Mouse (Mus musculus) liver, postnatal 0 days (tissue): ENCODE data around the gene Faah. TPM values are rescaled to one million over a fixed set of nuclear protein-coding genes. Genes with fewer than 3 reads are reported as not detected.
A peak's percentile ranks its signal among the peaks of the same experiment; 100 is the strongest.

Experiments
- ATAC-seq: fragments of 200-750 bp; cut with Nextera tagmentation; 2 replicates; pipeline ENCODE4 v1.8.0; 2017; ENCODE audit warnings: mild to moderate bottlenecking, moderate library complexity
- DNase-seq: peaks from one replicate; pipeline ENCODE4 v3.0.0-alpha.2; 2016
- H3K27ac ChIP-seq: fragments of 300-500 bp; sonication (generic); 2 replicates; pipeline ENCODE4 v1.5.1; 2014; ENCODE audit warnings: antibody characterized with exemption, moderate library complexity, mild to moderate bottlenecking, low read depth
- H3K27me3 ChIP-seq: fragments of 300-500 bp; sonication (generic); 2 replicates; pipeline ENCODE4 v1.6.1; 2014; ENCODE audit warnings: low read length, control low read depth, mixed read lengths; ENCODE audit not compliant: insufficient read depth
- H3K36me3 ChIP-seq: fragments of 300-500 bp; sonication (generic); replicated peaks from 2 replicates; pipeline ENCODE4 v1.6.1; 2014; ENCODE audit warnings: mild to moderate bottlenecking, control low read depth, low read length, moderate library complexity, mixed read lengths; ENCODE audit not compliant: insufficient read depth
- H3K4me1 ChIP-seq: fragments of 300-500 bp; sonication (generic); 2 replicates; pipeline ENCODE4 v1.6.1; 2014; ENCODE audit warnings: antibody characterized with exemption, mild to moderate bottlenecking, control low read depth; ENCODE audit not compliant: insufficient read depth
- H3K4me2 ChIP-seq: fragments of 300-500 bp; sonication (generic); 2 replicates; pipeline ENCODE4 v1.6.1; 2014; ENCODE audit warnings: low read depth, mild to moderate bottlenecking, low read length, moderate library complexity, mixed read lengths
- H3K4me3 ChIP-seq: fragments of 300-500 bp; sonication (generic); 2 replicates; pipeline ENCODE4 v1.5.1; 2014; ENCODE audit warnings: low read depth, low read length
- H3K9ac ChIP-seq: fragments of 300-500 bp; sonication (generic); replicated peaks from 2 replicates; pipeline ENCODE4 v1.6.1; 2014; ENCODE audit warnings: mild to moderate bottlenecking, moderate library complexity
- H3K9me3 ChIP-seq: fragments of 300-500 bp; sonication (generic); 2 replicates; pipeline ENCODE4 v1.6.1; 2016; ENCODE audit warnings: mild to moderate bottlenecking, control low read depth, low read length, mixed read lengths
- CTCF ChIP-seq: sonication (generic); IDR thresholded peaks from 2 replicates; pipeline ENCODE4 v1.5.1; 2016; ENCODE audit warnings: antibody characterized with exemption, low read depth
- EP300 ChIP-seq: IDR thresholded peaks from 2 replicates; pipeline ENCODE4 v1.6.1; 2016; ENCODE audit warnings: antibody characterized with exemption, low read depth, mild to moderate bottlenecking
- WGBS: fragments of 180-500 bp; shearing (Covaris S2); extraction: QIAGEN DNeasy Blood & Tissue Kit; methylation state at CpG from one replicate; pipeline ENCODE4 v1.1.7; 2014; ENCODE audit not compliant: insufficient replicate concordance; 5-methylcytosine and 5-hydroxymethylcytosine counted together
- polyA plus RNA-seq: library from polyadenylated mRNA; unstranded; fragments of >200 nt; fragmentation: Nextera tagmentation; extraction: Ambion mirVana; gene quantifications from 2 replicates; pipeline ENCODE4 v1.2.1, GENCODE M21; 2015

Gene Faah
- polyA plus RNA-seq, 1 experiment from 2014 or later = 31.4 TPM

GRCm38 (mm10) chr4:115963751-115964150, 54.0 kb downstream of the Faah start:
- peaks cover 58% of the 10 kb centered on the region for H3K27me3 ChIP-seq
- 22% methylated on average over 6 of the region's 6 CpGs for WGBS
- ATAC-seq = no peak

GRCm38 (mm10) chr4:115962671-115963412, 54.9 kb downstream of the Faah start:
- TF ChIP-seq CTCF (no peak), EP300 (no peak)
- peaks cover 3% of the 10 kb centered on the region; the same call in 1 of the 2 replicates for H3K4me1 ChIP-seq
- H3K4me2 ChIP-seq = peak overlapping the region; percentile 85
- H3K27ac ChIP-seq = no peak overlapping the region
- peak overlapping the region; percentile 57 for H3K9ac ChIP-seq
- ATAC-seq (0 out of 2 replicates have a peak, but pooled peaks have one; percentile 5), DNase-seq (peak; percentile 20)
- peak overlapping the region; percentile 59 for H3K4me3 ChIP-seq
- peaks cover 51% of the 10 kb centered on the region for H3K27me3 ChIP-seq
- under 1% methylated on average over 73 of the region's 79 CpGs for WGBS
- no peaks in the 10 kb centered on the region for H3K36me3 ChIP-seq
- H3K9me3 ChIP-seq = no peaks in the 10 kb centered on the region

More at GRCm38 (mm10) chr4:115963751-115964150, 54.0 kb downstream of the Faah start:
- TF ChIP-seq EP300 (no peak), CTCF (no peak)
- H3K4me2 ChIP-seq = no peak overlapping the region
- no peak overlapping the region for H3K27ac ChIP-seq
- peaks cover 3% of the 10 kb centered on the region; the same call in 1 of the 2 replicates for H3K4me1 ChIP-seq
- no peak for DNase-seq
- H3K4me3 ChIP-seq = no peak overlapping the region
- no peaks in the 10 kb centered on the region for H3K9me3 ChIP-seq
- no peaks in the 10 kb centered on the region for H3K36me3 ChIP-seq
- H3K9ac ChIP-seq = no peak overlapping the region

- no peak for DNase-seq
- 20% methylated on average over 7 of the region's 7 CpGs for WGBS
- TF ChIP-seq EP300 = no peak
- TF ChIP-seq CTCF = no peak
- peaks cover 3% of the 10 kb centered on the region; the same call in 1 of the 2 replicates for H3K4me1 ChIP-seq
- no peak overlapping the region for H3K9ac ChIP-seq
- no peaks in the 10 kb centered on the region for H3K36me3 ChIP-seq
- H3K9me3 ChIP-seq = no peaks in the 10 kb centered on the region
- H3K27me3 ChIP-seq = peaks cover 53% of the 10 kb centered on the region
- H3K27ac ChIP-seq = no peak overlapping the region
- ATAC-seq = no peak
- H3K4me2 ChIP-seq = no peak overlapping the region
- H3K4me3 ChIP-seq = no peak overlapping the region
Observed at GRCm38 (mm10) chr4:115961991-115962390, 55.7 kb downstream of the Faah start.

GRCm38 (mm10) chr4:115959546-115959945, 58.2 kb downstream of the Faah start:
- Histone ChIP-seq H3K27me3 (peaks cover 63% of the 10 kb centered on the region), H3K4me1 (peaks cover 3% of the 10 kb centered on the region; the same call in 1 of the 2 replicates), H3K4me3 (no peak overlapping the region), H3K9ac (no peak overlapping the region), H3K4me2 (no peak overlapping the region), H3K9me3 (no peaks in the 10 kb centered on the region), H3K27ac (no peak overlapping the region), H3K36me3 (no peaks in the 10 kb centered on the region)
- DNase-seq (no peak), ATAC-seq (no peak)
- TF ChIP-seq CTCF = no peak
- no peak for TF ChIP-seq EP300

GRCm38 (mm10) chr4:115955494-115955775, 62.3 kb downstream of the Faah start:
- Histone ChIP-seq H3K27ac (no peak overlapping the region), H3K9ac (no peak overlapping the region), H3K4me1 (no peaks in the 10 kb centered on the region), H3K27me3 (peaks cover 48% of the 10 kb centered on the region), H3K4me3 (no peak overlapping the region), H3K36me3 (no peaks in the 10 kb centered on the region), H3K4me2 (no peak overlapping the region), H3K9me3 (no peaks in the 10 kb centered on the region)
- WGBS = 6% methylated on average over 3 of the region's 3 CpGs
- DNase-seq = no peak
- no peak for ATAC-seq
- TF ChIP-seq EP300 (no peak), CTCF (no peak)

- no peaks in the 10 kb centered on the region for H3K4me1 ChIP-seq
- no peak overlapping the region for H3K4me2 ChIP-seq
- H3K9me3 ChIP-seq = no peaks in the 10 kb centered on the region
- whole genome bisulfite sequencing = 7% methylated on average over 19 of the region's 19 CpGs
- H3K27me3 ChIP-seq = peaks cover 50% of the 10 kb centered on the region
- ATAC-seq = no peak
- DNase-seq = no peak
- H3K27ac ChIP-seq = no peak overlapping the region
- H3K4me3 ChIP-seq = no peak overlapping the region
- TF ChIP-seq EP300 (no peak), CTCF (no peak)
- no peak overlapping the region for H3K9ac ChIP-seq
- H3K36me3 ChIP-seq = no peaks in the 10 kb centered on the region
Observed at GRCm38 (mm10) chr4:115954656-115955493, 62.9 kb downstream of the Faah start.
